In genomic region chr8:90514191-90514590, GRCm38 (mm10) we compare ENCODE assay signal across 22 mouse cellular contexts.
DNase-seq lines count a peak whose midpoint lies in the region; ATAC-seq and TF ChIP-seq lines count a peak whose summit lies in the region.
"Had no signal": no experiment of that assay in that cellular context is flagged by ENCODE, and none has a peak within 500 bp of the region (broad histone marks: within the 10 kb centered on the region; RNA-seq: fewer than 3 reads in every experiment).

No protein-coding gene starts in this region.

- 44% methylated on average over 3 of the region's 3 CpGs for WGBS in cerebellum, adult 2 months
- 63% methylated on average over 3 of the region's 3 CpGs for WGBS in heart, embryonic 11.5 days (ENCODE audit: insufficient replicate concordance)
- WGBS in neural tube, embryonic 15.5 days, result 76% methylated on average over 3 of the region's 3 CpGs

- H3K36me3 ChIP-seq in heart, embryonic 11.5 days (ENCODE audit: control insufficient read depth, insufficient read depth, low read length), result no peaks in the 10 kb centered on the region
- no peaks in the 10 kb centered on the region for H3K36me3 ChIP-seq in neural tube, embryonic 15.5 days
- H3K36me3 ChIP-seq: embryonic facial prominence, embryonic 10.5 days; embryonic facial prominence, embryonic 12.5 days; forebrain, embryonic 15.5 days; G1E had no signal

- H3K9ac ChIP-seq in heart, embryonic 11.5 days (ENCODE audit: low read depth, low read length), result no peak overlapping the region
- H3K9ac ChIP-seq in neural tube, embryonic 15.5 days (replicated peaks), result no peak overlapping the region
- H3K9ac ChIP-seq: embryonic facial prominence, embryonic 12.5 days; forebrain, embryonic 13.5 days; forebrain, embryonic 15.5 days; forebrain, postnatal 0 days had no signal

- no peaks in the 10 kb centered on the region; the same call in 1 of the 2 replicates for H3K27me3 ChIP-seq in cerebellum, adult 2 months (ENCODE audit: control insufficient read depth, insufficient read depth, low read length)
- no peaks in the 10 kb centered on the region for H3K27me3 ChIP-seq in heart, embryonic 11.5 days (ENCODE audit: control insufficient read depth, insufficient read depth, low read length)
- H3K27me3 ChIP-seq in neural tube, embryonic 15.5 days (replicated peaks), result no peaks in the 10 kb centered on the region
- H3K27me3 ChIP-seq: CH12.LX; embryonic facial prominence, embryonic 12.5 days; forebrain, embryonic 13.5 days; forebrain, embryonic 15.5 days had no signal

- DNase-seq in cerebellum, postnatal 10 days, result peak; percentile 49 to 52
- no peak for DNase-seq in cerebellum, adult 2 months
- DNase-seq in heart, adult 11 months, result peak; percentile 57
- peak; percentile 16 for DNase-seq in left cerebral cortex, postnatal 4 days
- DNase-seq in left cerebral cortex, adult 11 months (ENCODE audit: low spot score), result no peak
- DNase-seq: adrenal gland, adult 8-10 months; adrenal gland, postnatal 14 days; adrenal gland, postnatal 36 days; B cell, adult 2 months; cerebellum, adult 18-20 months; cerebellum, adult 9-10 months; forebrain, postnatal 0 days had no signal

- H3K27ac ChIP-seq in cerebellum, adult 2 months (ENCODE audit: insufficient read depth, low read length), result no peak overlapping the region
- H3K27ac ChIP-seq in heart, embryonic 11.5 days (ENCODE audit: low read depth, low read length), result no peak overlapping the region
- peak overlapping the region; percentile 68; the same call in 1 of the 2 replicates for H3K27ac ChIP-seq in neural tube, embryonic 15.5 days (replicated peaks)
- H3K27ac ChIP-seq: embryonic facial prominence, embryonic 10.5 days; embryonic facial prominence, embryonic 12.5 days; forebrain, embryonic 13.5 days; forebrain, embryonic 15.5 days had no signal

- H3K4me1 ChIP-seq in cerebellum, adult 2 months (ENCODE audit: control insufficient read depth, insufficient read depth, low read length), result no peaks in the 10 kb centered on the region
- H3K4me1 ChIP-seq in heart, embryonic 11.5 days (ENCODE audit: control insufficient read depth, insufficient read depth, low read length), result no peaks in the 10 kb centered on the region
- peaks cover 19% of the 10 kb centered on the region for H3K4me1 ChIP-seq in neural tube, embryonic 15.5 days
- H3K4me1 ChIP-seq: embryonic facial prominence, embryonic 12.5 days had no signal

- H3K4me3 ChIP-seq in cerebellum, adult 2 months (replicated peaks; ENCODE audit: insufficient read depth, low read depth, low read length), result no peak overlapping the region
- no peak overlapping the region for H3K4me3 ChIP-seq in heart, embryonic 11.5 days (ENCODE audit: low read depth, low read length)
- H3K4me3 ChIP-seq in neural tube, embryonic 15.5 days (replicated peaks), result no peak overlapping the region
- H3K4me3 ChIP-seq: embryonic facial prominence, embryonic 10.5 days; embryonic facial prominence, embryonic 12.5 days; forebrain, embryonic 13.5 days; forebrain, embryonic 15.5 days had no signal

- no peaks in the 10 kb centered on the region for H3K9me3 ChIP-seq in heart, embryonic 11.5 days (replicated peaks; ENCODE audit: control insufficient read depth, low read length)
- H3K9me3 ChIP-seq in neural tube, embryonic 15.5 days (replicated peaks), result no peaks in the 10 kb centered on the region
- H3K9me3 ChIP-seq: embryonic facial prominence, embryonic 10.5 days; embryonic facial prominence, embryonic 12.5 days; forebrain, embryonic 13.5 days; forebrain, embryonic 15.5 days had no signal

- no peak overlapping the region for H3K4me2 ChIP-seq in heart, embryonic 11.5 days
- H3K4me2 ChIP-seq in neural tube, embryonic 15.5 days, result no peak overlapping the region
- H3K4me2 ChIP-seq: embryonic facial prominence, embryonic 12.5 days; forebrain, embryonic 13.5 days; forebrain, embryonic 15.5 days had no signal

- intact Hi-C loops in left cerebral cortex, postnatal 4 days (cut with DNase I), result no loop called here

- ATAC-seq in heart, embryonic 11.5 days (replicated peaks; ENCODE audit: insufficient number of reproducible peaks, low FRiP score, low TSS enrichment), result no peak
- ATAC-seq in neural tube, embryonic 15.5 days (ENCODE audit: low FRiP score), result no peak
- ATAC-seq: activated CD4-positive, CD25-positive, alpha-beta regulatory T cell, adult 4 months; CD4-positive, CD25-positive, alpha-beta regulatory T cell, adult 4 months; forebrain, embryonic 13.5 days; forebrain, embryonic 15.5 days; forebrain, postnatal 0 days had no signal

- no peak for TF ChIP-seq POLR2A in cerebellum, adult 2 months (IDR thresholded peaks at IDR 0.05; ENCODE audit: borderline replicate concordance, insufficient read depth, low read length)

- TF ChIP-seq CTCF in cerebellum, adult 2 months (IDR thresholded peaks at IDR 0.05; ENCODE audit: borderline replicate concordance, insufficient read depth, low read depth, low read length), result no peak

Comparison
In these comparisons a context has a peak if more than half of its experiments do, and no peak if none do; other contexts are left out.
1. DNase-seq: peak in cerebellum, postnatal 10 days (2 of 2), heart, adult 11 months (single experiment) and left cerebral cortex, postnatal 4 days (single experiment); none in cerebellum, adult 2 months (0 of 2) and left cerebral cortex, adult 11 months (single experiment).